Mouse (Mus musculus) large intestine, adult 2 months (tissue): ENCODE data around the gene Rnf207. TPM values are rescaled to one million over a fixed set of nuclear protein-coding genes. Genes with fewer than 3 reads are reported as not detected.

Experiments used
- DNase-seq: peaks from one replicate; pipeline ENCODE4 v3.0.0-alpha.2; 2012; ENCODE audit warnings: low read depth, low spot score
- WGBS: fragments of 180-500 bp; shearing (Covaris S2); methylation state at CpG from one replicate; pipeline ENCODE4 v1.1.7; 2018; 5-methylcytosine and 5-hydroxymethylcytosine counted together
- polyA plus RNA-seq: library from polyadenylated mRNA; depleted of rRNA; stranded (reverse); fragments of >200 nt; gene quantifications from 2 replicates; pipeline ENCODE4 v1.2.3, GENCODE M21; 2012

Gene Rnf207
- polyA plus RNA-seq, 1 experiment: 3.5 TPM

GRCm38 (mm10) chr4:152296874-152297861, 21.6 kb downstream of the Rnf207 start, which contains the start of gene Icmt:
Gene Icmt (plus strand): TSS chr4:152297227.
- DNase-seq: peak; percentile 89

GRCm38 (mm10) chr4:152296371-152296770, 22.4 kb downstream of the Rnf207 start:
- no peak for DNase-seq
- WGBS: 4% methylated on average over 8 of the region's 8 CpGs

More at GRCm38 (mm10) chr4:152296874-152297861, 21.6 kb downstream of the Rnf207 start, which contains the start of gene Icmt:
- WGBS: under 1% methylated on average over 119 of the region's 119 CpGs

DNA sequence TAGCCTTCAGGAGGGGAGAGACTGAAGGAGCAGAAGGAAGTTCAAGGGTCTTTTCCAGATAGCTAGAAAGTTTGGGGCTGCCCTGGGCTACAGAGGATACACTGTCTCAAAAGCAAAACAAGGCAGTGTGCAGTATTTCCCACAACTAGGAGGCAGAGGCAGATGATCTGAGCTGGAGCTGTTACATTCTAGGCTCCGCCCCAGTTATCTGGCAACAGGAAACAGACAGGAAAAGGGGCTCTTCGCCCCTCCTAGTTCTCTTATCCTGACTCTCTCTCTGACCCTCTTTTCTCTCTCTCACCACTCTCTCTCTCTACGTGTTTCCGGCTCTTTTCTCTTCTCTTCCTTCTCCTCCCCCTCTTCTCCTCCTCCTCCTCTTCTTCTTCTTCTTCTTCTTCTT, 22.9 kb downstream of the Rnf207 start:
- DNase-seq: no peak

DNA sequence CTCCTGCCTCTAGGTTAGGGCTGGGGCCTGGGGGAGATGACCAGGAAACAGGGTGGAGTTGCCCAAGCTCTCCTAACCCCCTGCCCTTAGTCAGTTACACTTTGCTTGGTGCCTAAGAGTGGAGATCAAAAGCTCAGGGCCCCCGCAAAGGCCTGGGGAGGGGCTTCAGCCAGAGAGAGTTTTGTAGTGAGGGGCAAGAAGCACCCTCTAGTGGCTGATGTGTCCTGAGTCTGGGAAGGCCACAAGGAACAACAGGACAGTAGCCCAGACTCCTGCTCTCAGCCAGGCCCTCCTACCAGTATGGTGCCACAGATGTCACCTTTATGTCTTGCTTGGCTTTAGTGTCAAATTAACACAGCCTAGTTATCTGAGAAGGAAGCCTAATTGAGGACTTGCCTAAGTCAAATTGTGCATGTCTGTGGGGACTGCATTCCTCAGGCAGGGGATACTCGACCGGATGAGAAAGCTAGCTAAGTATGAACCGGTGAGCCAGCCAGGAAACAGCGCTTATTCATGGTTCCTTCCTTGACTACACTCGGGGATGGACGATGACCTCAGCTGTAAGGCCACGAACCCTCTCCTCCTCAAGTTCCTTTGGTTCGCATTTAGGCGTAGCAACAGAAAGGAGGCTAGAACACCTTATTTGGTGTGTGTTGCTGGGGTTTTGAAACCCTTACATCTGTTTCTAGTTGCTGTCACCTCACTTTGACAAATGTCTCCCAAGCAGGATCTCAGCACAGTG, 24.4 kb downstream of the Rnf207 start:
- 67% methylated on average over 10 of the region's 10 CpGs for WGBS
- no peak for DNase-seq

More for the DNA sequence above, 22.9 kb downstream of the Rnf207 start:
- 19% methylated on average over 4 of the region's 4 CpGs for WGBS

- DNase-seq: no peak
- 11% methylated on average over 12 of the region's 12 CpGs for WGBS
Observed at GRCm38 (mm10) chr4:152292102-152292765, 26.6 kb downstream of the Rnf207 start.

DNA sequence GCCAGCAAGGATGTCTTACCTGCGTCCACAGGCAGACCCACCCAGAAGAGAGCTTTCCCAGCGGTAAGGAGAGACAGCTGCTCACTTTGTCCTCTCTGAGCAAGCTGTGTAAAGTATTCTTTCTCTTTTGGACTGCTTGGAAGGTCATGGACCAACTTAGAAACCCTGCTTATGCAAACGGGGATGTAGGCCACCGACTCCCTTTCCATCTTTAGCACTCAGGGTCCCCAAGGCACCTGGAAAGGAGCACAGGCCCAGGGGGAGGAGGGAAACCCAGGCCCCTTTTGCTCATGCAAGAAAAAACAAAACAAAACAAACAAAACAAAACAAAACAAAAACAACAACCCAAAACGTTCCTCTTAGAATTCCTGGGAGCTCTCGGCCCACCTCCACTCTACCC, 27.2 kb downstream of the Rnf207 start, which contains the start of gene Hes3:
TSS of gene Hes3 (minus strand) at position 101 of the 400 bp plus-strand sequence.
- WGBS: 34% methylated on average over 6 of the region's 6 CpGs
- no peak for DNase-seq

DNA sequence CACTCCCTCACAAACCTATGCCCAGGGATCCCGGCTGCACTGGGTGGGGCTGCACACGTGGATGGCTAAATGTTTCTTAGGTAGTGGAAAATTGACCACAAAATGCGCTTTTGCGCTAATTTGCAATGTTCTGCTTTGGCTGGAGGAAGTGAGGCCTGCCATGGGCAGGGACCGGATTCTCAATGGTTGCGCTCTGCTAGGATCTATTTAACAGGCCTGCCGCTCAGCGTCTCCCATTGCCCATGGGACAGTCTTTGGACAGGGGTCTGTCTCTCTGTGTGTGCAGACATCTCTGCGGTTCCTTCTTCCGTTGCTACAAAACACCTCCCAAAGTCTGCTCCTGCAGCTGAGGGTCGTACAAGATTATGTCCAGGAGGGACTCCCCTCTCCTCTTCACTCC, 27.8 kb downstream of the Rnf207 start:
- DNase-seq: no peak
- 22% methylated on average over 11 of the region's 11 CpGs for WGBS

GRCm38 (mm10) chr4:152290385-152290784, 28.4 kb downstream of the Rnf207 start:
- no peak for DNase-seq
- WGBS: 2% methylated on average over 39 of the region's 39 CpGs

DNA sequence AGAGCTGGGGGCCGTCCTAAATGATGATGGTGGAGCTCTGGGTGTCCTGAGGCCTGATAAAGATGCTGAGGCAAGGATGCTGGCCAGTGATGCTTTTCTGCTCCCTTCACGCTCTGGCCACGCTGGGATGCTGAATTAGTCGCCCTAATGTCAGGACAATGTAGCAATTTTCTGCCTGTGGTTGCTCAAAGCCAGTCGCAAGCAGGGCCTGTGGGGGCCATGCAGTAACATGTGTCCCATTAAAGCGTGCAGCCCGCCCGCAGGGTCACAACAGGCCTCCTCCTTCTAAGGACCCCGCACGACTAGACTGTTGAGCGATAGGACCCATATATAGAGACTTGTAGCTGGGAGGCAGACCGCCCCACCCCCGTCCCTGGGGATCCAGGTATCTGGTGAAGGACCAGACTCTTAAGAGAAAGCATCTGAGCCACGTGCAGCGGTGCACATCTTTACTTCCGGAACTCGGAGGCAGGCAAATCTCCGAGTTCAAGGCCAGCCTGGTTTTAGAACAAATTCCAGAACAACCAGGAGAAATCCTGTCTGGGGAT, 30.3 kb downstream of the Rnf207 start:
- WGBS: 59% methylated on average over 18 of the region's 18 CpGs
- DNase-seq: no peak

- 29% methylated on average over 19 of the region's 19 CpGs for WGBS
- no peak for DNase-seq
Observed at GRCm38 (mm10) chr4:152287317-152288120, 31.3 kb downstream of the Rnf207 start.

DNA sequence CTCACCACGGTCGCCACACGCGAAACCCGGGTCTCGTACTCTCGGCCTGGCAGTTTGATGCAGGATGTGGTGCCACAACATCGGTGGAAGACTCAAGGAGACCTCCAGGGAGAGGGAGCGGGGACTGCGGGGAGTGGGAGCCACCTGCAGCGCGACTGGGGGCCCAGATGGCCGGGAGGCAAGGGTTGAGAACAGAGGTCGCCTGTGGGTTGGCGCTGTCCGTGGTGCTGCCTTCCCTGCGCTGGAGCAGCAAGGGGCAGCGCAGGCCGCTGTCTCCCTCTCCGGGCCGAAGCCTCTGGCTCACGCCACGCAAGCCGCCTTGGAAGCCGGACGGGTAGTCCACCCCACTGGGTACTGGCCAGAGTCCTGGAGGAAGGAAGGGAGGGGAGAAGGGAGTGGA, 31.9 kb downstream of the Rnf207 start:
- 7% methylated on average over 26 of the region's 26 CpGs for WGBS
- no peak for DNase-seq

- DNase-seq: no peak
- 5% methylated on average over 32 of the region's 32 CpGs for WGBS
Observed at GRCm38 (mm10) chr4:152286183-152286582, 32.6 kb downstream of the Rnf207 start.

DNA sequence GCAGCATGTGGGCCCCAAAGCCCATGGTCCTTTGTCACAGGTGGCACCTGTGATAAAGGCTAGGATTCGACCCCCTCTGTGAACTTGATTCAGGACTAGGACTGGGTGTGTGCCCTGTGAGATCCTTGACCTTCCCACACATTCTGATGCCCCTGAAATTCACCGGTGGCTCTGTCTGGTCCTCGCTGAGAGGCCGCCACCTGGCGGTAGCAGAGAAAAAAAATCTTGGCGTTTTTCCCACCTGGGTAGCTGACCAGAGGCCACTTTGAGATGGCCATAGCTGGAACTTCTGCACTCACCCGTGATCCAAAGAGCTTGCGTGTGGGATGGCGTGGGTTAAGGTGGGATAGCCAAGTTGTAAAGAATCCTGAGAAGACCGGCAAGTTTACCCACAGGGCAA, 33.3 kb downstream of the Rnf207 start:
- WGBS: under 1% methylated on average over 10 of the region's 10 CpGs
- DNase-seq: peak; percentile 31

- peak; percentile 29 for DNase-seq
- 9% methylated on average over 70 of the region's 70 CpGs for WGBS
Observed at GRCm38 (mm10) chr4:152283186-152283950, 35.4 kb downstream of the Rnf207 start.

- no peak for DNase-seq
- 23% methylated on average over 34 of the region's 34 CpGs for WGBS
Observed at GRCm38 (mm10) chr4:152282721-152283120, 36.1 kb downstream of the Rnf207 start.

- WGBS: 61% methylated on average over 15 of the region's 15 CpGs
- DNase-seq: no peak
Observed at GRCm38 (mm10) chr4:152281601-152282000, 37.2 kb downstream of the Rnf207 start.

GRCm38 (mm10) chr4:152278986-152279385, 39.8 kb downstream of the Rnf207 start:
- 91% methylated on average over 23 of the region's 23 CpGs for WGBS
- DNase-seq: no peak

- WGBS: 67% methylated on average over 2 of the region's 2 CpGs
- DNase-seq: no peak
Observed at GRCm38 (mm10) chr4:152277916-152278315, 40.9 kb downstream of the Rnf207 start.
